Mouse (Mus musculus) neural tube, embryonic 14.5 days (tissue): Measurements from ENCODE around the gene B830017H08Rik. TPM values are rescaled to one million over a fixed set of nuclear protein-coding genes. Genes with fewer than 3 reads are reported as not detected.

Experiments used
- ATAC-seq: fragments of 200-750 bp; cut with Nextera tagmentation; 2 replicates; pipeline ENCODE4 v1.8.0; 2017; ENCODE audit warnings: low read depth, mild to moderate bottlenecking, moderate TSS enrichment, moderate library complexity
- H3K27ac ChIP-seq: fragments of 300-500 bp; sonication (generic); 2 replicates; pipeline ENCODE4 v1.5.1; 2014; ENCODE audit warnings: low read depth, mild to moderate bottlenecking, control low read depth, low read length, moderate library complexity, mixed read lengths
- H3K27me3 ChIP-seq: fragments of 300-500 bp; sonication (generic); 2 replicates; pipeline ENCODE4 v1.6.1; 2014; ENCODE audit warnings: low read length; ENCODE audit not compliant: control insufficient read depth, insufficient read depth
- H3K36me3 ChIP-seq: fragments of 300-500 bp; sonication (generic); 2 replicates; pipeline ENCODE4 v1.6.1; 2014; ENCODE audit warnings: low read length, mixed read lengths; ENCODE audit not compliant: control insufficient read depth, insufficient read depth
- H3K4me1 ChIP-seq: fragments of 300-500 bp; sonication (generic); 2 replicates; pipeline ENCODE4 v1.6.1; 2014; ENCODE audit warnings: low read length; ENCODE audit not compliant: control insufficient read depth, insufficient read depth
- H3K4me2 ChIP-seq: fragments of 300-500 bp; sonication (generic); 2 replicates; pipeline ENCODE4 v1.6.1; 2014; ENCODE audit warnings: mild to moderate bottlenecking, low read depth, low read length, control low read depth
- H3K4me3 ChIP-seq: fragments of 300-500 bp; sonication (generic); 2 replicates; pipeline ENCODE4 v1.5.1; 2014; ENCODE audit warnings: low read depth, low read length, control low read depth, mixed read lengths
- H3K9ac ChIP-seq: fragments of 300-500 bp; sonication (generic); replicated peaks from 2 replicates; pipeline ENCODE4 v1.6.1; 2014; ENCODE audit warnings: low read depth, mild to moderate bottlenecking, control low read depth, low read length, mixed read lengths
- H3K9me3 ChIP-seq: fragments of 300-500 bp; sonication (generic); 2 replicates; pipeline ENCODE4 v1.6.1; 2016; ENCODE audit warnings: low read length; ENCODE audit not compliant: control insufficient read depth
- WGBS: fragments of 180-500 bp; shearing (Covaris S2); extraction: QIAGEN DNeasy Blood & Tissue Kit; methylation state at CpG from one replicate; pipeline ENCODE4 v1.1.7; 2014; 5-methylcytosine and 5-hydroxymethylcytosine counted together
- polyA plus RNA-seq: library from polyadenylated mRNA; unstranded; fragments of >200 nt; fragmentation: Nextera tagmentation; extraction: Ambion mirVana; gene quantifications from 2 replicates; pipeline ENCODE4 v1.2.1, GENCODE M21; 2014

B830017H08Rik gene
- polyA plus RNA-seq, 1 experiment from 2014 or later: 6.5 TPM

- H3K27me3 ChIP-seq: peaks cover 46% of the 10 kb centered on the region
- peaks cover 34% of the 10 kb centered on the region for H3K4me1 ChIP-seq
Measured at GRCm38 (mm10) chr16:17806581-17807191, 26.2 kb upstream of the B830017H08Rik start.

GRCm38 (mm10) chr16:17807192-17808009 is 25.5 kb upstream of the B830017H08Rik start:
- Histone ChIP-seq H3K4me3 (peak overlapping the region; percentile 57), H3K27ac (peak overlapping the region; percentile 81), H3K4me2 (peak overlapping the region; percentile 92), H3K9ac (peak overlapping the region; percentile 77), H3K4me1 (peaks cover 32% of the 10 kb centered on the region), H3K27me3 (peaks cover 38% of the 10 kb centered on the region), H3K9me3 (no peaks in the 10 kb centered on the region), H3K36me3 (no peaks in the 10 kb centered on the region)
- peak; percentile 88 for ATAC-seq
- WGBS: 2% methylated on average over 73 of the region's 73 CpGs

More at GRCm38 (mm10) chr16:17806581-17807191, 26.2 kb upstream of the B830017H08Rik start:
- Histone ChIP-seq H3K9ac (peak overlapping the region; percentile 77), H3K4me3 (peak overlapping the region; percentile 57), H3K36me3 (no peaks in the 10 kb centered on the region), H3K9me3 (no peaks in the 10 kb centered on the region), H3K4me2 (peak overlapping the region; percentile 92), H3K27ac (peak overlapping the region; percentile 81)
- 1% methylated on average over 49 of the region's 50 CpGs for WGBS
- ATAC-seq: peak; percentile 9

- Histone ChIP-seq H3K27ac (no peak overlapping the region), H3K36me3 (no peaks in the 10 kb centered on the region), H3K9ac (no peak overlapping the region), H3K4me1 (peaks cover 19% of the 10 kb centered on the region; the same call in 1 of the 2 replicates), H3K9me3 (no peaks in the 10 kb centered on the region), H3K4me3 (no peak overlapping the region), H3K4me2 (no peak overlapping the region), H3K27me3 (peaks cover 25% of the 10 kb centered on the region)
- ATAC-seq: no peak
- 76% methylated on average over 4 of the region's 4 CpGs for WGBS
Measured at GRCm38 (mm10) chr16:17809125-17809524, 23.8 kb upstream of the B830017H08Rik start.

GRCm38 (mm10) chr16:17809711-17810110 is 23.2 kb upstream of the B830017H08Rik start:
- Histone ChIP-seq H3K27me3 (peaks cover 21% of the 10 kb centered on the region), H3K9me3 (no peaks in the 10 kb centered on the region), H3K9ac (no peak overlapping the region), H3K27ac (no peak overlapping the region), H3K4me2 (no peak overlapping the region), H3K4me3 (no peak overlapping the region), H3K36me3 (no peaks in the 10 kb centered on the region), H3K4me1 (peaks cover 15% of the 10 kb centered on the region; the same call in 1 of the 2 replicates)
- 14% methylated on average over 7 of the region's 7 CpGs for WGBS
- ATAC-seq: no peak

- Histone ChIP-seq H3K27ac (no peak overlapping the region), H3K36me3 (no peaks in the 10 kb centered on the region), H3K27me3 (peaks cover 4% of the 10 kb centered on the region; the same call in 1 of the 2 replicates), H3K4me2 (no peak overlapping the region), H3K9ac (no peak overlapping the region), H3K4me1 (peaks cover 9% of the 10 kb centered on the region; the same call in 1 of the 2 replicates), H3K9me3 (no peaks in the 10 kb centered on the region), H3K4me3 (no peak overlapping the region)
- no peak for ATAC-seq
- WGBS: 7% methylated on average over 5 of the region's 5 CpGs
Measured at GRCm38 (mm10) chr16:17812120-17812519, 20.8 kb upstream of the B830017H08Rik start.

- H3K4me1 ChIP-seq: peaks cover 5% of the 10 kb centered on the region; the same call in 1 of the 2 replicates
- H3K9me3 ChIP-seq: no peaks in the 10 kb centered on the region
- no peak for ATAC-seq
- no peaks in the 10 kb centered on the region for H3K36me3 ChIP-seq
- 53% methylated on average over 4 of the region's 4 CpGs for WGBS
- H3K27ac ChIP-seq: no peak overlapping the region
- H3K4me2 ChIP-seq: no peak overlapping the region
- H3K27me3 ChIP-seq: peaks cover 4% of the 10 kb centered on the region; the same call in 1 of the 2 replicates
- no peak overlapping the region for H3K4me3 ChIP-seq
- no peak overlapping the region for H3K9ac ChIP-seq
Measured at GRCm38 (mm10) chr16:17813173-17813572, 19.7 kb upstream of the B830017H08Rik start.

GRCm38 (mm10) chr16:17815411-17816402 is 17.2 kb upstream of the B830017H08Rik start:
- ATAC-seq: peak; percentile 88
- H3K36me3 ChIP-seq: no peaks in the 10 kb centered on the region
- H3K4me3 ChIP-seq: peak overlapping the region; percentile 50
- no peaks in the 10 kb centered on the region for H3K4me1 ChIP-seq
- H3K27ac ChIP-seq: peak overlapping the region; percentile 56
- WGBS: 1% methylated on average over 63 of the region's 63 CpGs
- peak overlapping the region; percentile 83 for H3K4me2 ChIP-seq
- no peaks in the 10 kb centered on the region for H3K9me3 ChIP-seq
- H3K27me3 ChIP-seq: peaks cover 4% of the 10 kb centered on the region; the same call in 1 of the 2 replicates
- peak overlapping the region; percentile 64 for H3K9ac ChIP-seq

- H3K27me3 ChIP-seq: peaks cover 4% of the 10 kb centered on the region; the same call in 1 of the 2 replicates
- 75% methylated on average over 8 of the region's 8 CpGs for WGBS
- H3K4me1 ChIP-seq: no peaks in the 10 kb centered on the region
- no peaks in the 10 kb centered on the region for H3K36me3 ChIP-seq
- ATAC-seq: no peak
- H3K9ac ChIP-seq: no peak overlapping the region
- no peaks in the 10 kb centered on the region for H3K9me3 ChIP-seq
- H3K4me3 ChIP-seq: no peak overlapping the region
- no peak overlapping the region for H3K4me2 ChIP-seq
- H3K27ac ChIP-seq: no peak overlapping the region
Measured at GRCm38 (mm10) chr16:17816528-17816927, 16.4 kb upstream of the B830017H08Rik start.
